Mouse (Mus musculus) erythroblast, embryonic 14.5 days (primary cell): ENCODE data around the gene Sh3bp2.

Source experiments
- GATA1 ChIP-seq: IDR thresholded peaks from 2 replicates; pipeline ENCODE4 v1.6.1; 2012; ENCODE audit warnings: low read length, inconsistent platforms, mixed read lengths
- TAL1 ChIP-seq: IDR thresholded peaks from 3 replicates; pipeline ENCODE4 v1.6.1; 2012; ENCODE audit warnings: low read length, inconsistent platforms, mixed read lengths

DNA sequence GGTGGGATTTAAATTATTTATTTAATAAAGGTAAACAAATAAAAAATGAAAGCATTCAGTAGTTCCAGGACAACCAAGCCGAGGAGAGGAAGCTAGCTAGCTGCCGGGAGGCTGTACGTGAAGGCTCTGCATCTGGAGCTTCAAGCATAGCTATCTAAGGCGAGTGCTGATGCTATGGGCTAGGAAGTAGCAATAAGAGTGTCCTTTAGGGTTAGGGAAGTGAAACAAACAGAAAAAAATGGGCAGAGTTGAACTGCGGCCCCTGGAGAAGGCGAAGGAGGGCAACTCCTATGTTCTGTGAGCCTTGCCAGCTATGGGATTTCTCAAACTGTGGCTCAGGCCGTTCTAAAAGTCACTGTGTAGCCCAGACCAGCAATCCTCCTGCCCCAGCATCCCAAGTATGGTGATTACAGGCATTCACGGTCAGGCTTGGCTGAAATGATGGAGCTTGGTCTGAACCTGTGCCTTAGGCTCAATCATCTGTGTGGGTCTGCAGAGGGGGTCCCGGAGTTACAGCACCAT is 6.2 kb upstream of the Sh3bp2 start:
- TF ChIP-seq GATA1 (no peak), TAL1 (no peak)
